Mouse (Mus musculus) stomach, postnatal 0 days (tissue): ENCODE results near the gene Mthfd2l. TPM values are rescaled to one million over a fixed set of nuclear protein-coding genes. Genes with fewer than 3 reads are reported as not detected.

ENCODE experiments used
- ATAC-seq: fragments of 200-750 bp; cut with Nextera tagmentation; 2 replicates; pipeline ENCODE4 v1.8.0; 2017; ENCODE audit not compliant: low FRiP score, low TSS enrichment
- DNase-seq: peaks from one replicate; pipeline ENCODE4 v3.0.0-alpha.2; 2016; ENCODE audit warnings: low spot score
- H3K27ac ChIP-seq: fragments of 300-500 bp; sonication (generic); replicated peaks from 2 replicates; pipeline ENCODE4 v1.5.1; 2014; ENCODE audit warnings: mild to moderate bottlenecking, control low read depth
- H3K27me3 ChIP-seq: fragments of 300-500 bp; sonication (generic); 2 replicates; pipeline ENCODE4 v1.6.1; 2014; ENCODE audit warnings: low read length; ENCODE audit not compliant: control insufficient read depth, insufficient read depth
- H3K36me3 ChIP-seq: fragments of 300-500 bp; sonication (generic); 2 replicates; pipeline ENCODE4 v1.6.1; 2014; ENCODE audit warnings: low read length, mixed read lengths; ENCODE audit not compliant: control insufficient read depth, insufficient read depth
- H3K4me1 ChIP-seq: fragments of 300-500 bp; sonication (generic); replicated peaks from 2 replicates; pipeline ENCODE4 v1.6.1; 2014; ENCODE audit warnings: antibody characterized with exemption; ENCODE audit not compliant: control insufficient read depth, insufficient read depth
- H3K4me2 ChIP-seq: fragments of 300-500 bp; sonication (generic); replicated peaks from 2 replicates; pipeline ENCODE4 v1.6.1; 2014; ENCODE audit warnings: low read depth, mild to moderate bottlenecking, control low read depth, moderate library complexity
- H3K4me3 ChIP-seq: fragments of 300-500 bp; sonication (generic); 2 replicates; pipeline ENCODE4 v1.5.1; 2014; ENCODE audit warnings: low read depth, low read length, control low read depth
- H3K9ac ChIP-seq: fragments of 300-500 bp; sonication (generic); 2 replicates; pipeline ENCODE4 v1.6.1; 2014; ENCODE audit warnings: mild to moderate bottlenecking, low read length, control low read depth, mixed read lengths
- H3K9me3 ChIP-seq: fragments of 300-500 bp; sonication (generic); 2 replicates; pipeline ENCODE4 v1.6.1; 2016; ENCODE audit warnings: low read length; ENCODE audit not compliant: control insufficient read depth
- CTCF ChIP-seq: IDR thresholded peaks from 2 replicates; pipeline ENCODE4 v1.5.1; 2016; ENCODE audit warnings: antibody characterized with exemption, low read depth, mild to moderate bottlenecking, moderate library complexity
- EP300 ChIP-seq: optimal IDR thresholded peaks from 2 replicates; pipeline ENCODE3; 2016; ENCODE audit warnings: antibody characterized with exemption
- WGBS: fragments of 180-500 bp; shearing (Covaris S2); extraction: QIAGEN DNeasy Blood & Tissue Kit; methylation state at CpG from one replicate; pipeline ENCODE4 v1.1.7; 2014; 5-methylcytosine and 5-hydroxymethylcytosine counted together
- polyA plus RNA-seq: library from polyadenylated mRNA; unstranded; fragments of >200 nt; fragmentation: Nextera tagmentation; extraction: Ambion mirVana; gene quantifications from 2 replicates; pipeline ENCODE4 v1.2.1, GENCODE M21; 2015

Gene Mthfd2l
- polyA plus RNA-seq, 1 experiment from 2014 or later = 45.5 TPM

DNA sequence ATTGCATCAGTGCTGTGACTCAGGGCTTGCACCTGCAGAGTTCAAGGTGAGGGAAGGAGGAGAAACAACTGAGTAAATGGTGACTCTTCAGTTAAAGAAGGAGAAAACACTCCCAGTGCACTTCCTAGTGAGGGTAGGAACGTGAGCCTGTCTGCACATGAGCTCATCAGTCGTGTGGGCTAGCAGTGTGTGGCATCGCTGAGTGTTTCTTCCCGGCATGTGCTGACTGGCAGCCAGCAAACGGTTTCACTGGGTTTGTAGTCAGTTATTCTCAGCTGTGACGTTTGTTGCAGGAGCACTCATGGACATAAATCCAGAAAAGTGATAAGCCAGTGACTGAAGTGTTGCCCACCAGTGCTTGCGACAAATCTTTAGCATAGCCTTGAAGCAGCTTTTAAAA, 49.4 kb downstream of the Mthfd2l start:
- no peaks in the 10 kb centered on the region for H3K27me3 ChIP-seq
- H3K9ac ChIP-seq = no peak overlapping the region
- TF ChIP-seq CTCF (no peak), EP300 (no peak)
- H3K36me3 ChIP-seq = no peaks in the 10 kb centered on the region
- no peaks in the 10 kb centered on the region for H3K9me3 ChIP-seq
- H3K4me1 ChIP-seq = no peaks in the 10 kb centered on the region
- H3K4me2 ChIP-seq = no peak overlapping the region
- H3K4me3 ChIP-seq = no peak overlapping the region
- ATAC-seq (no peak), DNase-seq (no peak)
- 69% methylated on average over 7 of the region's 7 CpGs for WGBS
- no peak overlapping the region for H3K27ac ChIP-seq

DNA sequence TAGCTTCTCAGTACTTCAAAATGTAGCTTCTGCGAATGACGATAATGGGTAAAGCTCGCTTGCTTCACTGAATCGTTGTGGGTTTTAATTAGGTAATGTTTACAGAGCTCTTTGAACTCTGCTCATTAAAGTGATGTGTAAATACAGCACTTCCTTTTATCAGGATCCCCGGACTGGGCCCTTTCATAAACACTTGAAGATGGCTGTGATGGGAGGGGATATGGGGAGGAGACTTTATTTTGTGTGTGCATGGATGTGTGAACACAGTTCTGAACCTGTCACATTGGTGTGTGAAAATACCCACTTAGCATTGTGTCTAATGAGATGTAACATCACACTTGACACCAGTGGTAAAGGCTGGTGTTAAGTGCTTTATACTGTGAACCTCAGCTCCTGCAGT, 56.7 kb downstream of the Mthfd2l start:
- DNase-seq = no peak
- Histone ChIP-seq H3K27ac (no peak overlapping the region), H3K36me3 (no peaks in the 10 kb centered on the region), H3K27me3 (no peaks in the 10 kb centered on the region), H3K4me1 (no peaks in the 10 kb centered on the region), H3K4me2 (no peak overlapping the region), H3K4me3 (no peak overlapping the region), H3K9ac (no peak overlapping the region), H3K9me3 (no peaks in the 10 kb centered on the region)
- no peak for ATAC-seq
- no peak for TF ChIP-seq CTCF
- TF ChIP-seq EP300 = no peak
- 36% methylated on average over 5 of the region's 5 CpGs for WGBS

DNA sequence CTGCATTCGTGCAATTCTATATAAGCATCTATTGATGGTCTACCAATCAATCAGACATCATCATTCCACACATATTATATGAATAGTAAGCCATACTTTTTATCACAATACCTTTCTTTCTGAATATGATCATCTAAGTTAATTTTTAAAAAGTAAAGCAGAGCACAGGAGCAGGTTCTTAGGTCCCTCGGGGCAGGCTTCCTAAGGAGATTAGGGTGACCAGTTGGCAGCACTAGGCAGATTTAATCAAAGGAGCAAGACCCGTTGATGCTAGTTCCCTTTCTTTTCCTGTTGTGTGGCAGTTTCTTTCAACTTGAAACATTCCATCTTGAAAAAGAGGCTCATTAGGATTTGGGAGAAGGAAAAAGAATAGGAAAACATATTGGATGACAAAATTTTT, 57.2 kb downstream of the Mthfd2l start:
- Histone ChIP-seq H3K9me3 (no peaks in the 10 kb centered on the region), H3K27ac (no peak overlapping the region), H3K36me3 (no peaks in the 10 kb centered on the region), H3K9ac (no peak overlapping the region), H3K4me2 (no peak overlapping the region), H3K4me3 (no peak overlapping the region), H3K27me3 (no peaks in the 10 kb centered on the region), H3K4me1 (no peaks in the 10 kb centered on the region)
- 82% methylated on average over 3 of the region's 3 CpGs for WGBS
- TF ChIP-seq EP300 (no peak), CTCF (no peak)
- ATAC-seq = no peak
- DNase-seq = no peak

DNA sequence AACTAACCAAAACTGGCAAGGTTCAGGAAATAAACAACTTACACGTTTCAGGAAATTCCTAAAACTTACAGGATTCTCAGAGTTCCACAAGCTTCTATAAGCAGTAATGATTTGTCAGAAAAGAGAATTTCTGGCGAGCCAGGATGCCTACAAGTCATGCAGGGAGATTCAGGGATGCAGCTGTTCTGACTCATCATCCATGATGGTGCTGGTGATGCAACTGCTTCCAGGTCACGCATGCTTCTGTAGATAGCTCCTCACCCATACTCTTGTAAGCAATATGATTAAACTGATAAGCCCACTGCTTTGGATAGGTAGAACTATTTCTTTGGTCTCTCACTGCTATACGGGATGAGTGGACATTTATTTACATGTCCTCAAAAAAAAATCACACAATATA, 57.7 kb downstream of the Mthfd2l start:
- ATAC-seq = no peak
- WGBS = 86% methylated on average over 4 of the region's 4 CpGs
- Histone ChIP-seq H3K27me3 (no peaks in the 10 kb centered on the region), H3K36me3 (no peaks in the 10 kb centered on the region), H3K4me3 (no peak overlapping the region), H3K9ac (no peak overlapping the region), H3K9me3 (no peaks in the 10 kb centered on the region), H3K4me1 (no peaks in the 10 kb centered on the region), H3K27ac (no peak overlapping the region), H3K4me2 (no peak overlapping the region)
- TF ChIP-seq CTCF (no peak), EP300 (no peak)
- no peak for DNase-seq

DNA sequence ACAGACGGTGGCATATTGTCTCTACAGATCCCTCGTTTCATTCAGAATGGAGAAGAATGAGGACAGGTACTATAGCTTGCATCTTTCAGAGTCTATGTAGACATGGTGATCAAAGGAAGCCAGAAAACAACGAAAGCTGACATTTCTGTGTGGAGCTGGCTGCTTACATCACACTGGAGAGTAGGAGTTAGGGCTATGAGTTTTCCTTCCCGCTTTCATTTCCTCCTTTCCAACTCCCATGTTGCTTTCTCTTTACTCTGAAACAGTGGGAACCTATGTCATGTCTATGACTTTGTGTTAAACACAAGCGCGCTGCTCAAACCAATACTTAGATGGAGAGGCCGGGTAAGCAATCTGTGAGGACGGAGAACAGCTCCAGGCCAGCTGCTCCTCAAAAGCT, 69.0 kb downstream of the Mthfd2l start:
- no peaks in the 10 kb centered on the region for H3K27me3 ChIP-seq
- no peak for DNase-seq
- no peak for TF ChIP-seq CTCF
- no peak for TF ChIP-seq EP300
- no peaks in the 10 kb centered on the region for H3K9me3 ChIP-seq
- H3K4me1 ChIP-seq = no peaks in the 10 kb centered on the region
- H3K9ac ChIP-seq = no peak overlapping the region
- no peak overlapping the region for H3K27ac ChIP-seq
- H3K4me3 ChIP-seq = no peak overlapping the region
- no peak overlapping the region for H3K4me2 ChIP-seq
- no peaks in the 10 kb centered on the region for H3K36me3 ChIP-seq
- WGBS = 88% methylated on average over 8 of the region's 8 CpGs
- no peak for ATAC-seq

DNA sequence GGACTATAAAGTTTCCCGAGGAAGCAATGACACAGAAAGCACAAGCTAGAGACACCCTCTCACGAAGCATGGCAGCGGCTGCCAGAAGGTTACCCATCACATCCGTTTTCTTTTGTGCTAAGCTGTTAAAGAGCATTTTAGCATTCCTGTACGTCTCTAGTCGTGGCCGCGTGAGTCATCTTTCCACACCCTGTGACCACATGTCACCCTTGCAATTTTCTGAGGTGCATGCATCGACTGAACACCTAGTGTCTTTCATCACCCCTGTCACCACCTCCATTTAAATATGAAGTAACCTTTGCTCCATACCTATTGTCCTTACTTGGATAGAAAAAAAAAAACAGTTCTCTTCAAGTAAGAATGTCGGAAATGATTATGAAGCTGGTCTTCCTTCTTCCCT, 84.3 kb downstream of the Mthfd2l start:
- ATAC-seq (no peak), DNase-seq (no peak)
- TF ChIP-seq CTCF (no peak), EP300 (no peak)
- Histone ChIP-seq H3K4me1 (no peaks in the 10 kb centered on the region), H3K9ac (no peak overlapping the region), H3K4me2 (no peak overlapping the region), H3K9me3 (no peaks in the 10 kb centered on the region), H3K4me3 (no peak overlapping the region), H3K36me3 (no peaks in the 10 kb centered on the region), H3K27me3 (no peaks in the 10 kb centered on the region), H3K27ac (no peak overlapping the region)
- WGBS = 62% methylated on average over 10 of the region's 10 CpGs

DNA sequence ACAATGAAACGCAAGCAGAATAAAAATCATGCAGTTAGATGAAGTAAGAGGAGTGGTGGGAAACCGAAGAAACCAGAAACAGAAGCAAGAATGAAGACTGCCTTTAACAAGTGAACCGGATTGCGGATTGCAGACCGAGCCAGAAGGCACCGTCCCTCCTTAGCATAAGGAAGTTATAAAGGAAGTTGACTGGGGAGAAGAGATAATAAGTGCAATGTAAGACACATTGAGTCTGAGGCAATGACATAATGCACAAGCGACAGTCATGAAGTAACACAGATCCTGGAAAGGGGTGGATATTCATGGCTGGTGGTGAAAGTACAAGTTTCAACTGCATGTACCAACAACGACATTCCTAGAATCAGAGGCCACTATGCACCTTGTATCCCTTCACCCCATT, 92.2 kb downstream of the Mthfd2l start:
- no peak overlapping the region for H3K9ac ChIP-seq
- H3K27me3 ChIP-seq = no peaks in the 10 kb centered on the region
- no peaks in the 10 kb centered on the region for H3K36me3 ChIP-seq
- H3K27ac ChIP-seq = no peak overlapping the region
- ATAC-seq (no peak), DNase-seq (no peak)
- H3K9me3 ChIP-seq = no peaks in the 10 kb centered on the region
- no peak overlapping the region for H3K4me3 ChIP-seq
- TF ChIP-seq EP300 = no peak
- no peak for TF ChIP-seq CTCF
- no peaks in the 10 kb centered on the region for H3K4me1 ChIP-seq
- no peak overlapping the region for H3K4me2 ChIP-seq
- 89% methylated on average over 8 of the region's 8 CpGs for WGBS
